Mouse (Mus musculus): ENCODE data around the gene Trmo. TPM values are rescaled to one million over a fixed set of nuclear protein-coding genes. Genes with fewer than 3 reads are reported as not detected.

Trmo gene
- polyA plus RNA-seq, 1 experiment from 2014 or later = 12.7 TPM

Other genes starting within 250 kb of the Trmo start
- gene Xpa, start 193.1 kb downstream of the Trmo start, polyA plus RNA-seq (2015; fragmentation: Nextera tagmentation; extraction: Ambion mirVana) = 32.5 and 33.5 TPM in 2 replicates
- gene Foxe1, start 45.8 kb downstream of the Trmo start, polyA plus RNA-seq (2015; fragmentation: Nextera tagmentation; extraction: Ambion mirVana) = not detected in 2 replicates
- gene Hemgn, start 24.1 kb upstream of the Trmo start, polyA plus RNA-seq (2015; fragmentation: Nextera tagmentation; extraction: Ambion mirVana) = 0.24 TPM in 1 of 2 replicates, not detected in the other
- gene Anp32b, start 61.5 kb upstream of the Trmo start, polyA plus RNA-seq (2015; fragmentation: Nextera tagmentation; extraction: Ambion mirVana) = 109 and 115 TPM in 2 replicates
- gene Nans, start 99.8 kb upstream of the Trmo start, polyA plus RNA-seq (2015; fragmentation: Nextera tagmentation; extraction: Ambion mirVana) = 78.5 and 84.2 TPM in 2 replicates
- 0.48 and 1.2 TPM in 2 replicates for gene Trim14, start 146.7 kb upstream of the Trmo start, polyA plus RNA-seq (2015; fragmentation: Nextera tagmentation; extraction: Ambion mirVana)
- gene Coro2a, start 212.8 kb upstream of the Trmo start, polyA plus RNA-seq (2015; fragmentation: Nextera tagmentation; extraction: Ambion mirVana) = 4.4 and 4.6 TPM in 2 replicates